Mouse (Mus musculus) cerebellum, adult 9-11 months (tissue): Measurements from ENCODE around the gene P3h4.

ENCODE experiments used
- DNase-seq: peaks from one replicate; pipeline ENCODE4 v3.0.0; 2022

Gene P3h4

GRCm38 (mm10) chr11:100408076-100408834 is 6.4 kb downstream of the P3h4 start:
- DNase-seq = peak; percentile 87

GRCm38 (mm10) chr11:100406995-100407705 is 7.5 kb downstream of the P3h4 start:
- peak; percentile 96 for DNase-seq

GRCm38 (mm10) chr11:100406273-100406672 is 8.4 kb downstream of the P3h4 start:
- DNase-seq = peak; percentile 79

GRCm38 (mm10) chr11:100404456-100405074 is 10.1 kb downstream of the P3h4 start:
- peak; percentile 56 for DNase-seq

GRCm38 (mm10) chr11:100403445-100404134 is 11.0 kb downstream of the P3h4 start:
- no peak for DNase-seq

- DNase-seq = no peak
Observed at GRCm38 (mm10) chr11:100402682-100403081, 12.0 kb downstream of the P3h4 start.

GRCm38 (mm10) chr11:100402240-100402639 is 12.4 kb downstream of the P3h4 start:
- DNase-seq = peak; percentile 55

GRCm38 (mm10) chr11:100400842-100401241 is 13.8 kb downstream of the P3h4 start:
- no peak for DNase-seq

GRCm38 (mm10) chr11:100399727-100400538 is 14.7 kb downstream of the P3h4 start:
- DNase-seq = peak; percentile 62

- no peak for DNase-seq
Observed at GRCm38 (mm10) chr11:100399320-100399719, 15.3 kb downstream of the P3h4 start.

- DNase-seq = peak; percentile 55
Observed at GRCm38 (mm10) chr11:100398517-100398916, 16.1 kb downstream of the P3h4 start.

GRCm38 (mm10) chr11:100397600-100398389 is 16.8 kb downstream of the P3h4 start, which contains the start of gene Jup:
TSS of gene Jup (minus strand) at chr11:100397763.
- DNase-seq = peak; percentile 100

GRCm38 (mm10) chr11:100396886-100397599 is 17.6 kb downstream of the P3h4 start:
- DNase-seq = peak; percentile 88

- DNase-seq = peak; percentile 89
Observed at GRCm38 (mm10) chr11:100395861-100396631, 18.6 kb downstream of the P3h4 start.

GRCm38 (mm10) chr11:100395200-100395599 is 19.4 kb downstream of the P3h4 start:
- peak; percentile 92 for DNase-seq

GRCm38 (mm10) chr11:100394353-100395074 is 20.1 kb downstream of the P3h4 start:
- DNase-seq = peak; percentile 63

GRCm38 (mm10) chr11:100393733-100394132 is 20.9 kb downstream of the P3h4 start:
- peak; percentile 75 for DNase-seq

- peak; percentile 58 for DNase-seq
Observed at GRCm38 (mm10) chr11:100392958-100393357, 21.7 kb downstream of the P3h4 start.

- peak; percentile 30 for DNase-seq
Observed at GRCm38 (mm10) chr11:100391884-100392345, 22.7 kb downstream of the P3h4 start.
